Mouse (Mus musculus) thymus, postnatal 36 days (tissue): Measurements from ENCODE around the gene Slc44a4.

Experiments
- DNase-seq, 2 experiments: peaks; one replicate each; pipeline ENCODE4 v3.0.0; 2022; ENCODE audit warnings: mixed read lengths in 2 of 2

Slc44a4 gene

GRCm38 (mm10) chr17:34913930-34914665 lies at the start of gene Slc44a4:
Slc44a4 (plus strand) TSS chr17:34914466.
- DNase-seq: no peak

DNA sequence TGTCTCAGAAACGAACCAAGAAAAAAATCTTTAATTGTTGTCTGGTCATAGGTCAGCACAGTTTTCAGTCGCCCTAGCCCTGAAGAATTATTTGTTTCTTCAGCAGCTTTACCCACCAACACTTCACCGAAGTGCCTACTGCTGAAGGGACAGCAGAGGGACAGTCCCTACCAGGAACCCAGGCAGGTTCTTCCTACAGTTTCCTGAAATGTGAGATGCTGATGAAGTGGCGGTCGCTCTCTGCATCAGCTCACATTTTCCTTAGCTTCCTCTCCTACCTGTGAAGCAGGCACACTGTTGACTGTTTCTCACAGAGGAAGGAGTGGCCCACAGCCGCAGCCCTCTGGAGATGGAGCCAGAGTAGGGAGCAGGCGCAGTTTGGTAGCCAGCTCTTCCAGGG lies 48.3 kb upstream of the Slc44a4 start:
- no peak for DNase-seq

- no peak for DNase-seq
Measured at GRCm38 (mm10) chr17:34874321-34874720, 39.9 kb upstream of the Slc44a4 start.

- DNase-seq: no peak
Measured at GRCm38 (mm10) chr17:34879336-34879879, 34.9 kb upstream of the Slc44a4 start, which contains the start of gene Zbtb12. Zbtb12 (plus strand) TSS chr17:34879483.

DNA sequence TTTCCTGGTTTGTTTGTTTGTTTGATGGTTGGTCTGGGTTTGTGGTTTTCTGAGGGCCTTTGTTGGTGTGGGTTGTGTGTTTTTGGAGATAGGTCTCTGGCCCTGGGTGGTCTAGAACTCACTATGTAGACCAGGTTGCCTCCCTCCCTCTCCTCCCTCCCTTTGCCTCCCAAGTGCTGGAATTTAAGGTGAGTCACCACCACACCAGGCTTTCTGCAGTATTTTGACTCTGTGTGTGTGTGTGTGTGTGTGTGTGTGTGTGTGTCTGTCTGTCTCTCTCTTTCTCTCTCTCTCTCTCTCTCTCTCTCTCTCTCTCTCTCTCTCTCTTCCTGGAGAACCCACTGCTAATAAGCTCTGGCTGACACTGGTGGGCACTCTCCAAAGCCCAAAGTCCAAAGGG lies 33.1 kb upstream of the Slc44a4 start:
- no peak for DNase-seq

DNA sequence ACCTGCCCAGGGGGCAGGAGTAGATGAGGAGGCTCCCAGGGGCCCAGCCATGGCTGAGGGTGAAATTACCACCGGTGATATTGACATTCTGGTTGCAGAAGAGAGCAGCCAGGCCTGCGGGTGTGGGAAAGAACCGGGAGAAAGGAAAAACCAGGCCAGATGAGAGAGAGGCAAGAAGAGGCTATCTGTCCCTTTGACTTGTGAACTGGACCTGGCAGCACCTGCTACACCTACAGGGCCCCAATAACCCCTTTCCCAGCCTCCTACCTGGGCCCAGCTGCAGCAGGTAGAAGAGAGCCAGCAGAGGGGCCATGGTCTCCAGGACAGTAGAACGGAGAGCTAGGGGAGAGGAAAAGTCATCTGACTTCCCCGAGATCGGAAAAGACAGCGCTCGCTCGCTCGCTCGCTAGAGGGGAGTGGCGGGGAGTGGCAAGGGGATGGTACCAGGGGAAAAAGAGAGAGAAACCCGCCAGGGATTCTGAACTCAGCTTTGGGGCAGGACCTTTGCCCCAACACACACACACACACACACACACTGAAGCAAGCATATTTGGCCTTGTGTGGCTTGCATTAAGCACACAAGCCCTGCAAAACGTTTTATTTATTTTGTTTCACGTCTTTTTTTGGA lies 32.5 kb upstream of the Slc44a4 start, which contains the start of gene Gm20547:
Gene Gm20547 (minus strand): TSS at position 360 of the 628 bp plus-strand sequence.
- no peak for DNase-seq

GRCm38 (mm10) chr17:34883332-34883731 lies 30.9 kb upstream of the Slc44a4 start:
- no peak for DNase-seq

DNA sequence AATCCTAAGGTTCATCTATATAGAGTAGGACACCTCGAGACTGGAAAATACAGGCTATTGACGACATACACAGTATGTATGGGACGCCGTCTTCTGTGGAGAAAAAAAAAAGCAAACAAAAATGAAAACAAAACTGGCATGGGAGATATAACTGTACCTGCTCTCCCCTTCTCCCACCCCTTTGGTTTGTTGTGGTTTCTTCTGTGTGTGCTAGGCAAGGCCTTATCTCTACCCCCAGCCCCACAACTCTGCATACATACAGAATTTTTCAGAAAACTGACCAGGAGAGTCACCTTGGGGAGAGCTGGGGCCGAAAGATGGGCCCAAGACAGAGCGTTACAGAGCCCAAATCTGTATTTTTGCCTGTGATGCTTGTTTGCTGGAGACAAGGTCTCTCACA lies 29.6 kb upstream of the Slc44a4 start:
- no peak for DNase-seq

DNA sequence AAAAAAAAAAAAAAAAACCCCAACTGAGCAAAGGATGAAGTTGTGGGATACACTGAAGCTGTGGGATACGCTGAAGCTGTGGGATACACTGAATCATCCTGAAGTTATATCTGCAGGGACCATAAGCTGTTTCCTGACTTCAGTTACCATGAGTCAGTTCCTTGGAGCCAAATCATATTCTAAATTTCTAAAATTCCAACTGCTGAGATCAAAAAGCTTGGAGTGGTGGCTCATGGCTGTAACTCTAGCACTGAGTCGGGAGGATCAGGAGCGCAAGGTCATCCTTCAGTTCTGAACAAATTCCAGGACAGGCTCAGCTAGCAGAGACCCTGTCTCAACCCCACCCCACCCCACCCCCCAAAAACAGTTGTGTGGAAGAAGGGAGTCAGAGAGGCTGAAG lies 28.7 kb upstream of the Slc44a4 start:
- no peak for DNase-seq

DNA sequence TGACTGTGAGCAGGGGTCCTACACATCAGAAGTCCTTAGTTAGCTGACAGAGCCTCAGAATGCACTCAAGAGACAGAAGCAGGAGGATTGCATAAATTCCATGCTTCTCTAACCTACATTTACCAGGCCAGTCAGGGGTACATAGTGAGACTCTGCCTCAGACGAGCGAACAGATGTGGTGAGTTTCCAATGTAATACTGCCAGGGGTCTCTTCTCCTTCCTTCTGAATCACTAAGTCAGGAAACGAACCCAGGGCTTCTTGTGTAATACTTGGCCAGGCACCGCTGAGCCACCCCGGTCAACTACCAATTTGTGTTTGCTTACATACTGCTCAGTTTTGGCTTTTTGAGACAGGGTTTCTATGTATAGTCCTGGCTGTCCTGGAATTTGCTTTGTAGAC lies 26.3 kb upstream of the Slc44a4 start:
- no peak for DNase-seq

DNA sequence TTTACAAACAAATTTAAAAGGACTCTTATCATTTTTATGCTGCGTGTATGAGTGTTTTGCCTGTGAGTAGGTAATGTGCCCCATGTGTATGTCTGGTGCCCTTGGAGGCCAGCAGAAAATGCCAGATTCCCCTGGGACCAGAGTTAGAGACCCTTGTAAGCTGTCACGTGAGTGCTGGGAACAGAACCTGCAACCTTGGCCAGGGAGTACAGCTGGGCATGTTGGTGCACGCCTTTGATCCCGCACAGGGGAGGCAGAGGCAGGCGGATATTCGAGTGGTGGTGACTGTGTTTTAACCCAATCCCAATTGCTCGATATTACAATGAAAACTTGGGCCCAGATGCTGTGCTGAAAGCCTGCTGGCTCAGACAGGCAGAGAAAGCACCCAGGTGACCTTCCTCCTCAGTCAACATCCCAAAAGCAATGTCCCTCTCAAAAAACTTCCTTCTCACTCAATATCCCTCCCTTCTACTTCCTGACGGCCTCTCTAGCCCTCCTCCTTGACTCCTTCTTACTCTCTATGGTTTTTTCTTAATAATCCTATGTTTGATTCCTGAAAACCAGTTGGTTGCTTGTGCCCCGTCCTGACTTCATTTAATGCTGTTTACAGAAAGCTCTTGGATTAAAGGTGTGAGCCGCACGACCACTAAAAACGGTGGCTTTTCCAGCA lies 24.1 kb upstream of the Slc44a4 start:
- no peak for DNase-seq

DNA sequence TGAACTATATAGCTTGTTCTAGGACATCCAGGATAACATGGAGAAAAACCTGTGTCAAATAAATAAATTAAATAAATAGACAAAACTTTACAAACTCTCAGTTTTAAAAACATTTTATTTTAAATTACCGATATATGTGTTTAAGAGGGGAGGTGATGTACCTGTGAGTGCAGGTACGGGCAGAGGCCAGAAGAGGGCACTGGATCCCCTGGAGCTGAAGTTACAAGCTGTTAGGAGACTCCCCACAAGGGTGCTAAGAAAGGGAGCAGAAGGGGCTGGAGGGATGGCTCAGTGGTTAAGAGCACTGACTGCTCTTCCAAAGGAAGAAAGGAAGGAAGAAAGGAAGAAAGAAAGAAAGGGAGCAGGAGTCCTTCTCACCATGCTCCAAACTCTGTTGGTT lies 22.9 kb upstream of the Slc44a4 start:
- no peak for DNase-seq

- DNase-seq: no peak
Measured at GRCm38 (mm10) chr17:34893072-34893824, 21.0 kb upstream of the Slc44a4 start.

- DNase-seq: peak; percentile 92
Measured at GRCm38 (mm10) chr17:34894074-34894597, 20.1 kb upstream of the Slc44a4 start.

GRCm38 (mm10) chr17:34894801-34895530 lies 19.3 kb upstream of the Slc44a4 start:
- DNase-seq: peak in 1 of 2 experiments; percentile 42

- DNase-seq: no peak
Measured at GRCm38 (mm10) chr17:34895724-34896123, 18.5 kb upstream of the Slc44a4 start.

DNA sequence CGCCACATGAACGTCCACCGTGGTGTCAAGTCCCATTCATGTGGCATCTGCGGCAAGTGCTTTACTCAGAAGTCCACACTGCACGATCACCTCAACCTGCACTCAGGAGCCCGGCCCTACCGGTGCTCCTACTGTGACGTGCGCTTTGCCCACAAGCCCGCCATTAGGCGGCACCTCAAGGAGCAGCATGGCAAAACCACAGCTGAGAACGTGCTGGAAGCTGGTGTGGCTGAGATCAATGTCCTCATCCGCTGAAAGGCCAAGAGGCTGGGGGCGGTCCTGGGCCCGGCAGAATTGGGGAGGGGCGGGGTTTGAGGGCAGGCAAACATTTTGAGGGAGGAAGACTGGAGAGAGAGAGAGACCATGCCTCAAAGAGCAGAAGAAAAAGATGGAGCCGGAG lies 17.9 kb upstream of the Slc44a4 start:
- DNase-seq: peak; percentile 25 to 50

DNA sequence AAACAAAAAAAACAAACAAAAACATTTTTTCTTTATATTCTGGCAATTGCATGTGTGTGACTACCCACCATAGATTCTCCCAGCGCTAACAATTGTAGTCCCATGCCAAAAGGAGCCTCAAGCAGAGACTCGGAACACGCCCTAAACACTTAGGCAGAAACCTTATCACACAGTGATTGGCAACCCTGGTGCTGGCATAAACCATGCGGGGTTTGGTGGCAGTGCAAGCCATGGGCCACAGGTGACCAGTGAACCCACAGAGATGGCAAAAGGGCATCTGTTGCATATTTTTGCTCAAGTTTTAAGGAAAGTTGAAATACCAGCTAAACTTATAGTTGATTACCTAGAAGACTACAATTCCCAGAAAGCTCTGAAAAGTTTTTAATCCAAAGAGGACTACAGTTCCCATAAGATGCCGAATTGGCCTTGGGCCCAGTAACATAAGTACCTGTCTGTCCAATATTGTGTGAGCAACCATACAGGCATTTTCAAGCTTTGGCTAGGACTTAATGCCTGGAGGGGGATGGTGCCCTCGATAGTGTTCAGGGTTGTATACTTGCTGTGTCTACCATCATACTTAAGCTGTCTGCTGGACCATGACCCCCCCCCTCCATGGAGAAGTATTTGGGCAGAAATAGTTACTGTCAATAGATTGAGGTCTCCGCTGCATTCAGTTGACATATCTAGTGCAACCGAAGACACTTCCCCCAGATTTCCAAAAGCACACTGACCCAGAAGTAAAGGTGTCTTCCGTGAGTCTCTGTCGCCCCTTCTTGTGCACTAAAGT lies 16.7 kb upstream of the Slc44a4 start:
- no peak for DNase-seq

DNA sequence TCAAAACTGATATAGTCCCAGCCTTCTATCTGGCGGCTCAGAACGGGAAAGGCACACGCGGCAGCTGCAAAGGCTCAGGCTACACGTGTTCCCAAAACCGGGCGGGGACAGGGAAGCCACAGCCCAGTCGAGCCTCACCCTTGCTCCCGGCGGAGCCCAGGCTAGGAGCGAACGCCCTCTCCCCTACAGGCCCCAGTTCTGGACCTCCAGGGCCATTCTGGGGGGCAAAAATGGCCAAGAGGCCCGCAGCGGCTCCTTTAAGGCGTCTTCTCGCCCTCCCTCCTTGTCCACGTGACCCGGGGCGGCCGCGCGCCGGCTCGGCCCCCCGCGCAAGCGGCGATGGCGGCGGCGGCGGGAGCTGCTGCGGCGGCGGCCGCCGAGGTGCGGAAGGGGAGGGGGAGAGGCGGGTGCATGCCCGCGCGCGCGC lies 16.1 kb upstream of the Slc44a4 start, which contains the start of the genes C2 and Ehmt2:
Gene C2 (minus strand): TSS at position 106 of the 427 bp plus-strand sequence.
Gene Ehmt2 (plus strand): TSS at position 310 of the 427 bp plus-strand sequence.
- DNase-seq: peak; percentile 83 to 85

DNA sequence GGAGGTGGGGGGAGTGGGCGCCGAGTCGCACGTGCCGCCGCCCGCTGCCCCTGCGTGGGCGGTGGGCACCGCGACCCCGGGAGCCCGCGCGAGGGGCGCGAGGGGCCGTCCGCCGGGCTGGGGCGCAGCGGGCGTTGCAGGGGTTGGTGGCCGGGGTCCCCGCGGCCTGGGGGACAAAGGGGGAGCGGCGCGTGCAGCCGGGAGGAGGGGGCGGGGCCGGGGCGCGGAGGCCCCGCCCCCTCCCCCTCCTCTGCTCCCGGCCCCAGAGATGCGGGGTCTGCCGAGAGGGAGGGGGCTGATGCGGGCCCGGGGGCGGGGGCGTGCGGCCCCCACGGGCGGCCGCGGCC lies 15.6 kb upstream of the Slc44a4 start:
- DNase-seq: no peak
